ENCODE assay signal across 13 mouse cellular contexts in genomic region chr16:10725156-10725555, GRCm38 (mm10).
A peak's percentile ranks its signal among the peaks of the same experiment; 100 is the strongest.
DNase-seq lines count a peak whose midpoint lies in the region; ATAC-seq and TF ChIP-seq lines count a peak whose summit lies in the region.
"Had no signal": no experiment of that assay in that cellular context is flagged by ENCODE, and none has a peak within 500 bp of the region (broad histone marks: within the 10 kb centered on the region; RNA-seq: fewer than 3 reads in every experiment).

No protein-coding gene starts in this region.

- H3K27ac ChIP-seq in layer of hippocampus, adult 2 months = no peak overlapping the region
- H3K27ac ChIP-seq: heart, embryonic 15.5 days; macrophage had no signal

- H3K27me3 ChIP-seq in E14TG2a.4 (ENCODE audit: insufficient read depth, low read length) = no peaks in the 10 kb centered on the region
- H3K27me3 ChIP-seq: heart, embryonic 15.5 days had no signal

- ATAC-seq in common myeloid progenitor, adult 5-6 weeks (replicated peaks; ENCODE audit: low read depth, poor library complexity, severe bottlenecking) = peak; percentile 49; the same call in 1 of the 2 replicates
- ATAC-seq: forebrain, embryonic 14.5 days had no signal

- intact Hi-C loops in left cerebral cortex, postnatal 25 days (cut with DNase I) = no loop called here

- H3K4me3 ChIP-seq in layer of hippocampus, adult 2 months = no peak overlapping the region
- H3K4me3 ChIP-seq in E14TG2a.4 (replicated peaks; ENCODE audit: low read length) = no peak overlapping the region
- H3K4me3 ChIP-seq: heart, embryonic 15.5 days had no signal

- TF ChIP-seq CTCF in layer of hippocampus, adult 2 months (conservative IDR thresholded peaks at IDR 0.05) = peak; percentile 63
- peak; percentile 64 for TF ChIP-seq CTCF in E14TG2a.4 (conservative IDR thresholded peaks at IDR 0.05; ENCODE audit: low read length)

- DNase-seq in layer of hippocampus, adult 2 months (ENCODE audit: low spot score in 2 of 2) = no peak
- DNase-seq in layer of hippocampus, adult 11-12 months (ENCODE audit: low spot score) = no peak
- DNase-seq in CD4-positive helper T cell, adult 2 months (ENCODE audit: low read depth, low spot score) = peak; percentile 67
- no peak for DNase-seq in urinary bladder, adult 18-20 months (ENCODE audit: low spot score in 2 of 2)
- no peak for DNase-seq in frontal cortex, postnatal 25 days (ENCODE audit: low spot score in 2 of 2)
- no peak for DNase-seq in left cerebral cortex, postnatal 25 days (ENCODE audit: low spot score in 2 of 2)
- DNase-seq: gastrocnemius, postnatal 36 days; kidney, postnatal 4 days had no signal

- H3K4me1 ChIP-seq in E14TG2a.4 (replicated peaks; ENCODE audit: low read depth, low read length) = peaks cover 28% of the 10 kb centered on the region

- no peaks in the 10 kb centered on the region for H3K9me3 ChIP-seq in E14TG2a.4 (ENCODE audit: low read length)
- H3K9me3 ChIP-seq: heart, embryonic 15.5 days had no signal

- no peaks in the 10 kb centered on the region for H3K36me3 ChIP-seq in E14TG2a.4 (ENCODE audit: insufficient read depth, low read length)
- H3K36me3 ChIP-seq: heart, embryonic 15.5 days had no signal
